Mouse (Mus musculus) limb, embryonic 11.5 days (tissue): ENCODE results near the gene Shtn1. TPM values are rescaled to one million over a fixed set of nuclear protein-coding genes. Genes with fewer than 3 reads are reported as not detected.
A peak's percentile ranks its signal among the peaks of the same experiment; 100 is the strongest.

Experiments
- ATAC-seq: fragments of 200-750 bp; cut with Nextera tagmentation; 2 replicates; pipeline ENCODE4 v1.8.0; 2017; ENCODE audit warnings: low read depth; ENCODE audit not compliant: insufficient number of reproducible peaks, low FRiP score, low TSS enrichment
- DNase-seq: peaks from one replicate; pipeline ENCODE4 v3.0.0-alpha.2; 2015; ENCODE audit warnings: low spot score
- H3K27ac ChIP-seq: fragments of 300-500 bp; sonication (generic); replicated peaks from 2 replicates; pipeline ENCODE4 v1.5.1; 2014; ENCODE audit warnings: low read depth, mild to moderate bottlenecking, low read length
- H3K27me3 ChIP-seq: fragments of 300-500 bp; sonication (generic); 2 replicates; pipeline ENCODE4 v1.6.1; 2014; ENCODE audit warnings: mild to moderate bottlenecking, low read length, mixed read lengths; ENCODE audit not compliant: control insufficient read depth, insufficient read depth
- H3K36me3 ChIP-seq: fragments of 300-500 bp; sonication (generic); 2 replicates; pipeline ENCODE4 v1.6.1; 2014; ENCODE audit warnings: mild to moderate bottlenecking, low read length, moderate library complexity, mixed read lengths; ENCODE audit not compliant: control insufficient read depth, insufficient read depth
- H3K4me1 ChIP-seq: fragments of 300-500 bp; sonication (generic); 2 replicates; pipeline ENCODE4 v1.6.1; 2014; ENCODE audit warnings: low read length, mixed read lengths; ENCODE audit not compliant: control insufficient read depth, insufficient read depth
- H3K4me2 ChIP-seq: fragments of 300-500 bp; sonication (generic); 2 replicates; pipeline ENCODE4 v1.6.1; 2014; ENCODE audit warnings: low read depth, mild to moderate bottlenecking, moderate library complexity; ENCODE audit not compliant: severe bottlenecking
- H3K4me3 ChIP-seq: fragments of 300-500 bp; sonication (generic); 2 replicates; pipeline ENCODE4 v1.5.1; 2014; ENCODE audit warnings: low read depth, low read length
- H3K9ac ChIP-seq: fragments of 300-500 bp; sonication (generic); 2 replicates; pipeline ENCODE4 v1.6.1; 2014; ENCODE audit warnings: mild to moderate bottlenecking, low read length
- H3K9me3 ChIP-seq: fragments of 300-500 bp; sonication (generic); 2 replicates; pipeline ENCODE4 v1.6.1; 2016; ENCODE audit warnings: low read length; ENCODE audit not compliant: control insufficient read depth
- WGBS: fragments of 180-500 bp; shearing (Covaris S2); extraction: QIAGEN DNeasy Blood & Tissue Kit; methylation state at CpG from one replicate; pipeline ENCODE4 v1.1.7; 2014; 5-methylcytosine and 5-hydroxymethylcytosine counted together
- polyA plus RNA-seq: library from polyadenylated mRNA; unstranded; fragments of >200 nt; fragmentation: Nextera tagmentation; extraction: Ambion mirVana; gene quantifications from 2 replicates; pipeline ENCODE4 v1.2.1, GENCODE M21; 2014

Shtn1 gene
- polyA plus RNA-seq, 1 experiment from 2014 or later = 0.71 TPM

DNA sequence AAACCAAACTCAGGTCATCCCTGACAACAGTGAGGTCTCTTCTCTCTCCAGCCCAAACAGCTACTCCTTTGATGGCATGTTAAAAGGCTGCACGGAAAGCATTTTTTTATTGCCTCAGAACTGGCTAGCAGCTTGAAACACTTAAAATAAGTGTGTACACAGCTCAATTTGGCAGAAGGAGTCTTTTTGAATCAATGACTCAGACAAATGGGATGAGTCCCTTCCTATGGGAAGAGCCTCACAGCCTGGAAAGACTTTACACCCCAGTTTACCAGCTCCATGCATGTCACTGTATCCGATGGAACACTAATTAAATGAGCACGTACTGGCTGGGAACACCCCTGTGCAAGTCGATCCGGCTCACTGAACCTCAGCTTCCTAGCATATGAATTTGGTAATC lies 12.3 kb downstream of the Shtn1 start:
- Histone ChIP-seq H3K9me3 (no peaks in the 10 kb centered on the region), H3K27me3 (no peaks in the 10 kb centered on the region), H3K9ac (no peak overlapping the region), H3K27ac (no peak overlapping the region), H3K4me2 (no peak overlapping the region), H3K4me1 (no peaks in the 10 kb centered on the region), H3K36me3 (no peaks in the 10 kb centered on the region), H3K4me3 (no peak overlapping the region)
- 85% methylated on average over 5 of the region's 5 CpGs for WGBS
- no peak for DNase-seq
- ATAC-seq = no peak

DNA sequence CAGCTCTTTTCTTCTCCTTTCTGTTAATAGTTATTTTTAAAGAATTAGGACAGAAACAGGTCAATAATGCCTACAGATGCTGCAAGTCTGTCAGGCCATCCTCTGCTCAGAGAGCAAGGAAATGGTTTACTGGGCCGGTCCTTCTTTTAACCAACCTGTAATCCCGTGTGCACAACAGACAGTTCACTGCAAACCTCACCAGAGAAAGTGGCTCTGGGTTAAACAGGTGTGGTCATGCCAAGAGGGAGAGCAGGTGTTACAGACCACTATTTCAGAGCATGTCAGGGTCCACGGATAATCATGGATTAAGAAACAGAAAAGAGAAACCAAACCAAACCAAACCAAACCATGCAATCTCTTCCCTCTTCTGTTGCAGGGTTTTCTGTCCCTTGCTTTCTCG lies 17.8 kb downstream of the Shtn1 start:
- Histone ChIP-seq H3K27me3 (no peaks in the 10 kb centered on the region), H3K4me1 (no peaks in the 10 kb centered on the region), H3K4me3 (no peak overlapping the region), H3K36me3 (no peaks in the 10 kb centered on the region), H3K4me2 (no peak overlapping the region), H3K9ac (no peak overlapping the region), H3K9me3 (no peaks in the 10 kb centered on the region), H3K27ac (no peak overlapping the region)
- ATAC-seq (no peak), DNase-seq (no peak)
- 85% methylated on average over 4 of the region's 4 CpGs for WGBS

DNA sequence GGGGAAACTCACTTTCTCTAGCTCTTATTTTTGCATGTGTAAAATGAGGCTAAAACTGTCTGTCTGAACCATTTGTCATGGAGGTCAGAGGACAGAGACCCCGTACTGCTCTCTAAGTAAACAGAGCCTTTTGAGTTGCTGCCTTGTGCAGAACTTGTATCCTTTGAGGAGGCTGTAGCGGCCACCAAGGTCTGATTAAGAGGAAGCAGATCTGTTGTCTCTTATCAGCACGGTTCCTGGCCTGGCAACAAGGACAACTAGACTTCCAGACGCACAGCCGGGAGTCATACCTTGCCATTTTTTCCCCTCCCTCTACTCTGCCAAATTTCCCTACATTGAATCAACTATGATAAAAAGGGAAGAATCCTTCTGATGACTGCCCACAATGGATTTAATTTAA lies 18.5 kb downstream of the Shtn1 start:
- Histone ChIP-seq H3K4me1 (peaks cover 2% of the 10 kb centered on the region; the same call in 1 of the 2 replicates), H3K9me3 (no peaks in the 10 kb centered on the region), H3K4me3 (no peak overlapping the region), H3K9ac (no peak overlapping the region), H3K27me3 (no peaks in the 10 kb centered on the region), H3K36me3 (no peaks in the 10 kb centered on the region), H3K27ac (no peak overlapping the region), H3K4me2 (no peak overlapping the region)
- no peak for ATAC-seq
- DNase-seq = no peak
- WGBS = 32% methylated on average over 5 of the region's 5 CpGs

DNA sequence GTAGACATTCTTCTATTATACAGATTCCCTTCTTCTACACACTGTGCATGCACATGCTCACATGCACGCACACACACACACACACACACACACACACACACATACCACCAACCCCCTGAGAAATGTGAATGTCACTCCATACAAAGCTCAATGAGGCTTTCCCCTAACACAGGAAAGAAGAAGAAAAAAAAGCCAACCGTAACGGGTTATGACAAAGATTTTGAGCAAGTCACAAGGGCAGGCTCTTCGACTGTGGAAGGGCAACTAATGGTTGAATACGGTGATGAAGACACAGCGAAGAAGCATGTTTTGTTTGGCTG lies 21.3 kb downstream of the Shtn1 start:
- Histone ChIP-seq H3K4me3 (no peak overlapping the region), H3K27me3 (no peaks in the 10 kb centered on the region), H3K27ac (no peak overlapping the region), H3K4me1 (peaks cover 2% of the 10 kb centered on the region), H3K36me3 (no peaks in the 10 kb centered on the region), H3K9me3 (no peaks in the 10 kb centered on the region), H3K9ac (no peak overlapping the region), H3K4me2 (no peak overlapping the region)
- ATAC-seq = no peak
- DNase-seq = no peak
- 94% methylated on average over 6 of the region's 6 CpGs for WGBS

DNA sequence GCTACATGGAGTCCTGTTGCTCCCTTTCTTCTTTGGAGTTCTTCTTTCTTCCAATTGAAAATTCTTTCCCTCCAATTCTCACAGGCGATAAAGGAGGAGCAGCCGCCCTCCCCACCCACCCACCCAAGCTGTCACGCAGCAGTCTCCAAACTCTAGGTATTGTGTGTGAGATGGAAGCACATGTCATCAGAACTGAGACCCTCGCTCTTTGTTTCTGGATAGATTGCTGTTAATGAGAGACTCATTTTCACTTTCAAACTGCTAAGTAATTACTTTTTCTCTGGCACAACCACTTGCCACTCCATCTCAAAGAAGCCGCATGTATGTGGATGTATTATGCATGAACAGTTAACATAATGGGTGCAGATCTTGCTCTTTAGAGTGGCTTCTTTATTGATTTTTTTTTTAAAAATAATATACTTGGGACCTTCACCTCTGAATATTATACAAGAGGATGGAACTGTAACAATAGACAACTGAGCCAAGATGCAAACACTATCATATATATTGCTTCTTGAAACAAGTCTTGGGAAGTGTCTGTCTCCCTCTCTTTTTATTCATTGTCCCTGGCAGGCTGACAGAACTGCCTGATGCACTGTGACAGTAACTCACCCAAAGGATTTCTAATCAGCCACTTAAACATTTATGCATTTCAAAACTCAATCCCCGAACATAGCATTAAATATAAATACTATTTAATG lies 21.8 kb downstream of the Shtn1 start:
- H3K4me2 ChIP-seq = no peak overlapping the region
- 94% methylated on average over 6 of the region's 6 CpGs for WGBS
- H3K27ac ChIP-seq = no peak overlapping the region
- H3K36me3 ChIP-seq = no peaks in the 10 kb centered on the region
- no peaks in the 10 kb centered on the region for H3K27me3 ChIP-seq
- H3K4me3 ChIP-seq = no peak overlapping the region
- no peak overlapping the region for H3K9ac ChIP-seq
- peaks cover 2% of the 10 kb centered on the region for H3K4me1 ChIP-seq
- H3K9me3 ChIP-seq = no peaks in the 10 kb centered on the region
- ATAC-seq = no peak
- no peak for DNase-seq

DNA sequence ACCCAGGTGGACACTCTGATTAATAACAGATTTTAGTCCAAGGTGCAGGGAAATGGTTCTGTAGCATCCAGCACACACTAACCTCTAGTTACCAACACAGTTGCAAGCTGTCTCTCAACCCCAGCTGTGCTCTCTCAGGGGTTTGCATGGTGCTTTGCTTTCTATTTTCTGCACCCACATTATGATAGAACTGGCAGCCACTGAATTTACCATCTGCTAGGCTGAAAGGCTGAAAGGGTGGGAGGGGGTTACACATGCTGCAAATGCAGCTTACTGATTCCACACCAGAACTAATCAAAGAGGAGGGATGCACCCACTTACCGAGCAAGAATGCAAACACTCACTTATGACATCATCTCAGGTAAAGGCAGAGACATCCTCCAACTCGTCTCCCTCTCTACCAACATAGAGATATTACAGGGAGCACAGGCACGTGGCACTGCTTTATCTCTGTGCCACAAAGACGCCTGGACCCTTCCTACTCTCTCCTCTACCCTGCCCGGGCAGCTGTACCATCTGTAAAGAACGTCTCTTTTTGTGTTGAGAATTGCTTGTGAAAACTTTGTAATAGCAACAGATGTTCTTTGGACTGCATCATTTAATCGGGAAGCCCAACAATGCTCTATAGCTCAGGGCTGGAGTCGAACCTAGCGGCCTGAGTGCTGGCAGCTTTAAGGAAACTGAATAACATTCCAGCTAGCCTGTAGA lies 23.0 kb downstream of the Shtn1 start:
- 76% methylated on average over 9 of the region's 9 CpGs for WGBS
- no peak overlapping the region for H3K4me3 ChIP-seq
- H3K27me3 ChIP-seq = no peaks in the 10 kb centered on the region
- H3K36me3 ChIP-seq = no peaks in the 10 kb centered on the region
- no peak for ATAC-seq
- H3K9ac ChIP-seq = 0 out of 2 replicates have a peak overlapping the region, but pooled peaks have one; percentile 27
- no peak overlapping the region for H3K27ac ChIP-seq
- no peak overlapping the region for H3K4me2 ChIP-seq
- DNase-seq = no peak
- peaks cover 2% of the 10 kb centered on the region for H3K4me1 ChIP-seq
- H3K9me3 ChIP-seq = no peaks in the 10 kb centered on the region

DNA sequence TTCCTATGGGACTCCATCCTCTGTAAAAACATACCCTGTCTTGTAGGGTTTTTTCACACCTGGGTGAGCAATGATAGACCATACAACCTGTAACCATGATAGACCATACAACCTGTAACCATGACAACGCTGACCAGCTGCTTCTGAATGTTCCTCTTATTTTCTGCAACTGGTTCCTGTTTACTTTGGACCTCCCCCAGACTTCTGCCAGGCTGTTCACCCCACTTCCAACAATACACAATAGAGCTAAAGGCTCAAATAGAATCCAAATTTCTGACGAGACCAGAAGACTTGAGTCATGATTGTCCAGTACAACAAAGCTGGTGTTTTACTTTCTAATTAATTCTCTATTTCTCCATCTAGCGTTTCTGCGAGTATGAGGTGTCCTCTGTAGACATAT lies 23.8 kb downstream of the Shtn1 start:
- no peak overlapping the region for H3K9ac ChIP-seq
- no peaks in the 10 kb centered on the region for H3K27me3 ChIP-seq
- 78% methylated on average over 4 of the region's 4 CpGs for WGBS
- no peak for ATAC-seq
- H3K4me3 ChIP-seq = no peak overlapping the region
- H3K4me1 ChIP-seq = peaks cover 2% of the 10 kb centered on the region
- no peaks in the 10 kb centered on the region for H3K9me3 ChIP-seq
- H3K4me2 ChIP-seq = no peak overlapping the region
- no peak overlapping the region for H3K27ac ChIP-seq
- H3K36me3 ChIP-seq = no peaks in the 10 kb centered on the region
- no peak for DNase-seq

DNA sequence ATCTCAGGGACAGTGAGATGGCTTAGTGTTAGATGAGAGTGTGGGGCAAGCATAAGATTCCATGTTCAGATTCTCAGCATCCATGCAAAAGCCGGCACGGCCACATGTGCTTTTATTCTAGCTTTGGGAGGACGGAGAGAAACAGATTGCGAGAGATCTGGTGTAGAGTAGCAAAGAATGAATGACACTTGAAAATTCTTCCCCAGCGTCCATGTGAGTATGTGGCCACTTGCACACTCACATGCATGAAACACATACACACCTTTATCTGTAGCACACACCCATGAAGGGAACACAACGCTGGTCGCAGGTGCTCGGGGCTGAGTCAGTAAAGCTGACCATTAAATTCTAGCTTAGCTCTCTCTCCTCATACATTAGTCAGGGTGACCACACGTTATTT lies 24.3 kb downstream of the Shtn1 start:
- Histone ChIP-seq H3K36me3 (no peaks in the 10 kb centered on the region), H3K4me3 (no peak overlapping the region), H3K27me3 (no peaks in the 10 kb centered on the region), H3K4me1 (peaks cover 2% of the 10 kb centered on the region), H3K27ac (no peak overlapping the region), H3K9me3 (no peaks in the 10 kb centered on the region), H3K9ac (no peak overlapping the region), H3K4me2 (no peak overlapping the region)
- DNase-seq (no peak), ATAC-seq (no peak)
- WGBS = 86% methylated on average over 9 of the region's 9 CpGs
